ENCODE assay signal across 24 mouse cellular contexts in genomic region chr4:31168357-31168756, GRCm38 (mm10).
A peak's percentile ranks its signal among the peaks of the same experiment; 100 is the strongest.
DNase-seq lines count a peak whose midpoint lies in the region; ATAC-seq and TF ChIP-seq lines count a peak whose summit lies in the region.
"Had no signal": no experiment of that assay in that cellular context is flagged by ENCODE, and none has a peak within 500 bp of the region (broad histone marks: within the 10 kb centered on the region; RNA-seq: fewer than 3 reads in every experiment).

No protein-coding gene starts in this region.

- no peaks in the 10 kb centered on the region for H3K27me3 ChIP-seq in forebrain, embryonic 13.5 days
- H3K27me3 ChIP-seq in forebrain, embryonic 12.5 days, result no peaks in the 10 kb centered on the region
- H3K27me3 ChIP-seq in forebrain, embryonic 16.5 days (replicated peaks; ENCODE audit: control insufficient read depth, insufficient read depth, low read length), result no peaks in the 10 kb centered on the region
- H3K27me3 ChIP-seq in forebrain, embryonic 15.5 days, result no peaks in the 10 kb centered on the region
- H3K27me3 ChIP-seq: CH12.LX; embryonic facial prominence, embryonic 13.5 days; embryonic facial prominence, embryonic 15.5 days; Patski had no signal

- H3K9ac ChIP-seq in forebrain, embryonic 13.5 days, result no peak overlapping the region
- H3K9ac ChIP-seq in forebrain, embryonic 12.5 days, result no peak overlapping the region
- no peak overlapping the region for H3K9ac ChIP-seq in forebrain, embryonic 16.5 days (replicated peaks; ENCODE audit: low read depth, low read length)
- no peak overlapping the region for H3K9ac ChIP-seq in forebrain, embryonic 15.5 days (replicated peaks)
- H3K9ac ChIP-seq: embryonic facial prominence, embryonic 13.5 days; embryonic facial prominence, embryonic 15.5 days had no signal

- WGBS in forebrain, embryonic 13.5 days, result 81% methylated on average over 4 of the region's 4 CpGs
- 87% methylated on average over 4 of the region's 4 CpGs for WGBS in forebrain, embryonic 12.5 days
- WGBS in forebrain, embryonic 16.5 days, result 76% methylated on average over 4 of the region's 4 CpGs
- 71% methylated on average over 4 of the region's 4 CpGs for WGBS in forebrain, embryonic 15.5 days

- H3K4me1 ChIP-seq in forebrain, embryonic 13.5 days, result peaks cover 10% of the 10 kb centered on the region
- H3K4me1 ChIP-seq in forebrain, embryonic 12.5 days, result peaks cover 6% of the 10 kb centered on the region; the same call in 1 of the 2 replicates
- no peaks in the 10 kb centered on the region for H3K4me1 ChIP-seq in forebrain, embryonic 16.5 days (replicated peaks; ENCODE audit: control insufficient read depth, insufficient read depth, low read length)
- peaks cover 5% of the 10 kb centered on the region; the same call in 1 of the 2 replicates for H3K4me1 ChIP-seq in forebrain, embryonic 15.5 days
- H3K4me1 ChIP-seq: embryonic facial prominence, embryonic 13.5 days; embryonic facial prominence, embryonic 15.5 days had no signal

- H3K9me3 ChIP-seq in forebrain, embryonic 13.5 days (replicated peaks), result no peaks in the 10 kb centered on the region
- no peaks in the 10 kb centered on the region for H3K9me3 ChIP-seq in forebrain, embryonic 12.5 days
- no peaks in the 10 kb centered on the region for H3K9me3 ChIP-seq in forebrain, embryonic 16.5 days (ENCODE audit: control insufficient read depth, low read length)
- H3K9me3 ChIP-seq in forebrain, embryonic 15.5 days, result no peaks in the 10 kb centered on the region
- H3K9me3 ChIP-seq: embryonic facial prominence, embryonic 13.5 days; embryonic facial prominence, embryonic 15.5 days; G1E had no signal

- peak; percentile 19 for DNase-seq in brain, embryonic 14.5 days (ENCODE audit: low read depth)
- DNase-seq: adrenal gland, adult 8-10 months; adrenal gland, postnatal 14 days; adrenal gland, postnatal 36 days; B cell, adult 2 months; cerebellum, adult 11 months; cerebellum, adult 18-20 months; cerebellum, adult 8-10 months; cerebellum, adult 9-11 months; cerebellum, postnatal 14 days; cerebellum, postnatal 36 days; embryo, embryonic 11 days had no signal

- H3K4me2 ChIP-seq in forebrain, embryonic 13.5 days, result no peak overlapping the region
- no peak overlapping the region for H3K4me2 ChIP-seq in forebrain, embryonic 12.5 days
- H3K4me2 ChIP-seq in forebrain, embryonic 16.5 days (ENCODE audit: low read length), result no peak overlapping the region
- H3K4me2 ChIP-seq in forebrain, embryonic 15.5 days (replicated peaks), result no peak overlapping the region
- H3K4me2 ChIP-seq: embryonic facial prominence, embryonic 13.5 days; embryonic facial prominence, embryonic 15.5 days had no signal

- TF ChIP-seq POLR2A in brain, embryonic 14.5 days (IDR thresholded peaks at IDR 0.05; ENCODE audit: borderline replicate concordance, extremely low read depth, insufficient read depth, insufficient read length, poor library complexity, severe bottlenecking), result no peak

- H3K27ac ChIP-seq in forebrain, embryonic 13.5 days, result no peak overlapping the region
- H3K27ac ChIP-seq in forebrain, embryonic 12.5 days, result no peak overlapping the region
- H3K27ac ChIP-seq in forebrain, embryonic 16.5 days (ENCODE audit: low read length), result no peak overlapping the region
- H3K27ac ChIP-seq in forebrain, embryonic 15.5 days (replicated peaks), result no peak overlapping the region; the same call in 1 of the 2 replicates
- H3K27ac ChIP-seq: embryonic facial prominence, embryonic 13.5 days; embryonic facial prominence, embryonic 15.5 days had no signal

- peak; percentile 27; the same call in 1 of the 2 replicates for ATAC-seq in forebrain, embryonic 13.5 days
- ATAC-seq in forebrain, embryonic 12.5 days (ENCODE audit: low FRiP score), result no peak
- ATAC-seq in forebrain, embryonic 16.5 days, result peak; percentile 50
- ATAC-seq in forebrain, embryonic 15.5 days (replicated peaks), result no peak
- ATAC-seq: activated CD4-positive, CD25-positive, alpha-beta regulatory T cell, adult 4 months; CD4-positive, CD25-positive, alpha-beta regulatory T cell, adult 4 months; Patski had no signal

- H3K36me3 ChIP-seq in forebrain, embryonic 13.5 days (ENCODE audit: poor library complexity, severe bottlenecking), result no peaks in the 10 kb centered on the region
- H3K36me3 ChIP-seq in forebrain, embryonic 12.5 days (replicated peaks), result no peaks in the 10 kb centered on the region
- H3K36me3 ChIP-seq in forebrain, embryonic 16.5 days (ENCODE audit: control insufficient read depth, insufficient read depth), result no peaks in the 10 kb centered on the region
- no peaks in the 10 kb centered on the region for H3K36me3 ChIP-seq in forebrain, embryonic 15.5 days
- H3K36me3 ChIP-seq: embryonic facial prominence, embryonic 13.5 days; embryonic facial prominence, embryonic 15.5 days; G1E had no signal

- no peak for TF ChIP-seq CTCF in brain, embryonic 14.5 days (IDR thresholded peaks at IDR 0.05; ENCODE audit: borderline replicate concordance, extremely low read depth, insufficient read depth, insufficient read length)

- H3K4me3 ChIP-seq in forebrain, embryonic 13.5 days, result no peak overlapping the region
- H3K4me3 ChIP-seq in forebrain, embryonic 12.5 days (replicated peaks), result no peak overlapping the region
- H3K4me3 ChIP-seq in forebrain, embryonic 16.5 days (replicated peaks; ENCODE audit: low read length), result no peak overlapping the region
- no peak overlapping the region for H3K4me3 ChIP-seq in forebrain, embryonic 15.5 days
- H3K4me3 ChIP-seq: embryonic facial prominence, embryonic 13.5 days; embryonic facial prominence, embryonic 15.5 days; erythroblast, embryonic 14.5 days had no signal

Comparison
In these comparisons a context has a peak if more than half of its experiments do, and no peak if none do; other contexts are left out.
1. ATAC-seq: peak in forebrain, embryonic 13.5 days (single experiment) and forebrain, embryonic 16.5 days (single experiment); none in forebrain, embryonic 12.5 days (single experiment) and forebrain, embryonic 15.5 days (single experiment).